Mouse (Mus musculus) lung, embryonic 15.5 days (tissue): ENCODE results near the gene Gm49369. TPM values are rescaled to one million over a fixed set of nuclear protein-coding genes. Genes with fewer than 3 reads are reported as not detected.

Source experiments
- ATAC-seq: fragments of 200-750 bp; cut with Nextera tagmentation; 2 replicates; pipeline ENCODE4 v1.8.0; 2017; ENCODE audit warnings: moderate number of reproducible peaks, borderline replicate concordance; ENCODE audit not compliant: low FRiP score, low TSS enrichment; ENCODE audit errors: extremely low read depth
- H3K27ac ChIP-seq: fragments of 300-500 bp; sonication (generic); 2 replicates; pipeline ENCODE4 v1.5.1; 2015; ENCODE audit warnings: moderate library complexity, mild to moderate bottlenecking, inconsistent platforms
- H3K27me3 ChIP-seq: fragments of 300-500 bp; sonication (generic); 2 replicates; pipeline ENCODE4 v1.6.1; 2015; ENCODE audit warnings: inconsistent platforms
- H3K36me3 ChIP-seq: fragments of 300-500 bp; sonication (generic); 2 replicates; pipeline ENCODE4 v1.6.1; 2015; ENCODE audit warnings: inconsistent platforms
- H3K4me1 ChIP-seq: fragments of 300-500 bp; sonication (generic); 2 replicates; pipeline ENCODE4 v1.6.1; 2015; ENCODE audit warnings: inconsistent platforms
- H3K4me2 ChIP-seq: fragments of 300-500 bp; sonication (generic); 2 replicates; pipeline ENCODE4 v1.6.1; 2015; ENCODE audit warnings: inconsistent platforms, mild to moderate bottlenecking, moderate library complexity
- H3K4me3 ChIP-seq: fragments of 300-500 bp; sonication (generic); 2 replicates; pipeline ENCODE4 v1.5.1; 2015; ENCODE audit warnings: mild to moderate bottlenecking, inconsistent platforms
- H3K9ac ChIP-seq: fragments of 300-500 bp; sonication (generic); 2 replicates; pipeline ENCODE4 v1.6.1; 2015; ENCODE audit warnings: inconsistent platforms
- H3K9me3 ChIP-seq: fragments of 300-500 bp; sonication (generic); 2 replicates; pipeline ENCODE4 v1.6.1; 2016; ENCODE audit warnings: inconsistent platforms
- WGBS: fragments of 180-500 bp; shearing (Covaris S2); methylation state at CpG from one replicate; pipeline ENCODE4 v1.1.7; 2015; 5-methylcytosine and 5-hydroxymethylcytosine counted together
- polyA plus RNA-seq: library from polyadenylated mRNA; unstranded; fragments of >200 nt; fragmentation: Nextera tagmentation; extraction: Ambion mirVana; gene quantifications from 2 replicates; pipeline ENCODE4 v1.2.1, GENCODE M21; 2015

Gene Gm49369
- polyA plus RNA-seq: 0.39 and 0.72 TPM in 2 replicates

DNA sequence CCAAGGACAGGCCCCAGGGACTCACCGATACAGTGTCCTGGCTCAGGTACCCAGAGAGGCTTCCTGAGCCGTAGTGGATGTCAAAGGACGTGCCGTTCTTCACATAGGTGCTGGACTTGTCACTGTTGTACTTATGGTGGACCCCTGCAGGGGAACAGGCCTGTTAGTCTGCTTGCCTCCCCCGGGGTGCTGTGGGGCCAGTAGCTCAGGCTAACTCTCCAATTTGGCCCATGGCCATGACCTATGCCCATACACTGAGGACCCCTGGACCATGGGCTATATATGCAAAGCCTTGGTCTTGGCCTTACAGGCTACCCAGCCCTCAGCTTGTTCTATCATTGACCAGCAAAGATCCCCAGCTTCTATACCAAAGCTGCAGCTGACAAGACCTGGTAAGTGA is at the start of gene Gm49369:
TSS of gene Gm49369 (minus strand) at position 101 of the 400 bp plus-strand sequence.
- Histone ChIP-seq H3K27me3 (no peaks in the 10 kb centered on the region), H3K9ac (no peak within 1 kb of the TSS), H3K9me3 (no peaks in the 10 kb centered on the region), H3K27ac (no peak within 1 kb of the TSS), H3K4me2 (no peak within 1 kb of the TSS), H3K4me3 (no peak within 1 kb of the TSS), H3K36me3 (peaks cover 82% of the 10 kb centered on the region), H3K4me1 (peaks cover 17% of the 10 kb centered on the region)
- no peak for ATAC-seq
- 94% methylated on average over 5 of the region's 5 CpGs for WGBS

DNA sequence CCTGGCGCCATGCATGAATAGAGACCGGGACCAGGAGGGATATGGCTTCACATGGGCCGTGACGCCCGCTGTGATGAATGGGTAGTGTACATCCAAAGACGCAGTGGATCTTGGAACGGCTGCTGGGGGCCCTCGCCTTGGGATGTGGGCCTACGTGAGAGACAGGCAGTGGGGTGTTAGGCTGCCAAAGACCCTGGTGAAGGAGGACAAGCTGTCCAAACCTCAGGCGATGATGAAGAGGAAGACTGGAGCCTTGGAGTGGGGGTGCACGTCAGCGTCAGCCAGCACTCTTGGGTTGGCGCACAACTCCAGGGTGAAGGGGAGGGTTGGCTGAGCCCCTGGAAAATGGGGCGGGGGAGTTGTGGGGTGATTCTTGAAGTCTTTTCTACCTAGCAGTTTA is 48.6 kb upstream of the Gm49369 start:
- Histone ChIP-seq H3K4me1 (peaks cover 77% of the 10 kb centered on the region), H3K9ac (no peak overlapping the region), H3K27ac (peak overlapping the region; percentile 96), H3K27me3 (no peaks in the 10 kb centered on the region), H3K4me2 (peak overlapping the region; percentile 11; the same call in 1 of the 2 replicates), H3K4me3 (no peak overlapping the region), H3K9me3 (no peaks in the 10 kb centered on the region), H3K36me3 (no peaks in the 10 kb centered on the region)
- peak; percentile 79 for ATAC-seq
- 55% methylated on average over 14 of the region's 14 CpGs for WGBS

DNA sequence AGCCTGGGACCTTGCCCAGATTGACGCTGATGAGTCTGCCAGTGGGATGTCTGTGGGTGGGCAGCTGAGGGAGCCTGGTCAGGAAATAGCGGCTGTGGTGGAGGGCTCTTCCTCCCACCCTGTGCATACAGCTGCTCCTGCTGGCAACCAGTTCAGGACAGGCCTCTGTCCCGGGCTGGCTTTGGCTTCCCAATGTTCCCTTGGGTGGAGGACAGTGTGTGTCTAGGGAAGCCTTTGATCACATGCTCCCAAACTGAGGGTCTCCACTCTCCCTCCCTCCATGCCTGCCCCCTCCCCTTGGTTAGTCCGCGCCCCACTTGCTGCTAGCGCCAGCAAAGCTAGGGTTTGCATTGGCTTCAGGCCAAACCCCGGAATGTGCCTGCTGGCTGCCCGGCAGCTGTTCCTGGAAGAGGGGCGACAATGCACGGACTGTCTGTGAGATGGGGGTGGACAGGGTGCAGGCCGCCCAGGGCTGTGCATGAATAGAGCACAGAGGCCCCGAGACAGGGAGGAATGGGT is 47.8 kb upstream of the Gm49369 start:
- Histone ChIP-seq H3K4me3 (no peak overlapping the region), H3K4me2 (peak overlapping the region; percentile 11), H3K4me1 (peaks cover 72% of the 10 kb centered on the region), H3K9ac (no peak overlapping the region), H3K27me3 (no peaks in the 10 kb centered on the region), H3K9me3 (no peaks in the 10 kb centered on the region), H3K36me3 (no peaks in the 10 kb centered on the region), H3K27ac (peak overlapping the region; percentile 96)
- peak; percentile 89 for ATAC-seq
- WGBS: 6% methylated on average over 12 of the region's 12 CpGs

DNA sequence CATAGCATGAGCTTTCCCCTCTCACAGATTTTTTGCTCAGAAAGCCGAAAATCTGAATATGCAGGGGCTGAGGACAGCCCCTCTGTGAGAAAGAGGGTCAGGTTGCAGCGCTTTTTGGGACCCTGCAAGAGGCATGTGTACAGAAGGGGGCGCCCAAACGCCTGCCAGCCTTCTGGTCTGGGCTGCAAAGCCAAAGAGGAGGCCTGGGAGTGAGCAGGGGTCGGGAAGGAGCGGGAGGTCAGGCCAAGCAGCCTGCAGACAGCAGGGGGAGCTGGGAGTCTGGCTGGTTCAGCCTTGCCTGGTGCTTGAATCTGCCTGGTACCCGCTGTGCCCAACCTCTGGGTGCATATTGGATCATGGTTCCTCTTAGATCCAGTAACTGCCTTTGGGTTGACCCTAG is 45.7 kb upstream of the Gm49369 start:
- no peak for ATAC-seq
- Histone ChIP-seq H3K4me1 (peaks cover 52% of the 10 kb centered on the region), H3K27ac (peak overlapping the region; percentile 96; the same call in 1 of the 2 replicates), H3K36me3 (no peaks in the 10 kb centered on the region), H3K4me2 (no peak overlapping the region), H3K27me3 (no peaks in the 10 kb centered on the region), H3K4me3 (no peak overlapping the region), H3K9ac (no peak overlapping the region), H3K9me3 (no peaks in the 10 kb centered on the region)
- 17% methylated on average over 7 of the region's 7 CpGs for WGBS

DNA sequence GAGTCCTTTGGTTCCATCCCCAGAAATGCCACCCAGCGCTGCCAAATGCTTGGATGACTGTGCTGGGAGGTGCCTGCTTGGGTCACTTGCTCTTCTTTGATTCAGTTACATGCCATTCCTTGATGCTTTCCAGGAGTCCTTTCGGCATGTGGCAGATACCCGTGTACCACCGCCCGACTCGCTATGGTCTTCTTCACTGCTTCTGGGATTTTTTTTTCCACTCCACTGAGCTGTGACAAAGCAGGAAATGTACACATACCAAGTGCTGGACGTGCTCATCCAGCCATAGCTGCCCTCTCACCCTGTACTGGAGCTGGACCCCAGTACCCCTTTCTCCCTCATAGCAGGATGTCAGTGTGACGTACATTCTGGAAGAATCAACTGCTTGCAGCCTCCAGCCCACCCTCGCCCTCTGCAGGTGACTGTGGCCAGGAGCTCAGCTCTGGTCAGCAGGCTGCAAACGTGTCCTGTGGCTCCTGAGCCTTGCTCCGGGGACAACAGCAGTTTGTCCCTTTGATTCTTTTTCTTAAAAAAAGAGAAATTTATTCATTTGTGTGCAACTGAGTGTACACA is 43.3 kb upstream of the Gm49369 start:
- H3K9me3 ChIP-seq: no peaks in the 10 kb centered on the region
- ATAC-seq: no peak
- no peak overlapping the region for H3K27ac ChIP-seq
- peaks cover 29% of the 10 kb centered on the region for H3K4me1 ChIP-seq
- no peaks in the 10 kb centered on the region for H3K36me3 ChIP-seq
- H3K4me3 ChIP-seq: no peak overlapping the region
- H3K9ac ChIP-seq: no peak overlapping the region
- WGBS: 68% methylated on average over 11 of the region's 11 CpGs
- H3K27me3 ChIP-seq: no peaks in the 10 kb centered on the region
- H3K4me2 ChIP-seq: no peak overlapping the region

DNA sequence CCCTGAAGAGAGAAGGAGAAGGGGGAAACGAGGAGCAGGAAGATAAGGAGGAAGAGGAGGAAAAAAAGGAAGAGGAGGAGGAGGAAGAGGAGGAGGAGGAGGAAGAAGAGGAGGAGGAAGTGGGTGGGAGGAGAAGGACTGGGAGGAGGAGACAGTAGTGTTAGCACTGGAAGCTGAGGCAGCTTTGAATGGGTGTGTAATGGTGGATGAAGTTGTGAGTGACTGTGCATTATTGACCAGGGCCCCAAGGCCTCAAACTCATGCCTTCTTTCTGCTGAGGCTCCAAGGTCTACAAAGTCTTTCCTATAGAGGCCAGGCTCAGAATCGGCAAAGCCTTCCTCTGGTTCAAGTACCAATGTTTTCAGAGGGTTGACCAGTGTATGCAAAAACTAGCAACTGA is 39.4 kb upstream of the Gm49369 start:
- no peak overlapping the region for H3K4me3 ChIP-seq
- WGBS: 58% methylated on average over 2 of the region's 2 CpGs
- no peak for ATAC-seq
- no peak overlapping the region for H3K27ac ChIP-seq
- no peaks in the 10 kb centered on the region for H3K36me3 ChIP-seq
- no peaks in the 10 kb centered on the region for H3K9me3 ChIP-seq
- no peaks in the 10 kb centered on the region for H3K27me3 ChIP-seq
- H3K4me1 ChIP-seq: no peaks in the 10 kb centered on the region
- H3K9ac ChIP-seq: no peak overlapping the region
- H3K4me2 ChIP-seq: no peak overlapping the region

DNA sequence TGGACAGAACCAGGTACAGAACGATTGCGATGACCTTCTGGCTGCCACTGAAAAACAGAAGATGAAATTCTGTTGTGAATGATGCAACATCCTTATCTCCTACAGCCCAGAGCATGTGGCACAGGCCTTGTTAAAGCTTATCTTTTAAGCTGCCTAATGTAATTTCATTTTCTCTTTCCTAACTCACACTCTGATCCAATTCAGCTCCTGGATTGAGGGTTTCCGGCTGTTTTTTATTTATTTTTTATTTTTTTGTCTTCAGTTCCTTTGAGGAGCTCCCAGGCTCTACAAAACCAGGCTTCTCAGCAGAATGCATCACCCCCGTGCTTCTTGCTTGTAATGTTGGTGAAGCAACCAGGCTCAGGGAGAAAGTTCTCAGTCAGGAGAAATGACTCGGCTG is 37.4 kb upstream of the Gm49369 start:
- no peak for ATAC-seq
- no peaks in the 10 kb centered on the region for H3K27me3 ChIP-seq
- H3K4me2 ChIP-seq: no peak overlapping the region
- H3K9ac ChIP-seq: no peak overlapping the region
- no peak overlapping the region for H3K4me3 ChIP-seq
- H3K27ac ChIP-seq: no peak overlapping the region
- peaks cover 8% of the 10 kb centered on the region for H3K4me1 ChIP-seq
- 68% methylated on average over 5 of the region's 5 CpGs for WGBS
- H3K9me3 ChIP-seq: no peaks in the 10 kb centered on the region
- no peaks in the 10 kb centered on the region for H3K36me3 ChIP-seq

DNA sequence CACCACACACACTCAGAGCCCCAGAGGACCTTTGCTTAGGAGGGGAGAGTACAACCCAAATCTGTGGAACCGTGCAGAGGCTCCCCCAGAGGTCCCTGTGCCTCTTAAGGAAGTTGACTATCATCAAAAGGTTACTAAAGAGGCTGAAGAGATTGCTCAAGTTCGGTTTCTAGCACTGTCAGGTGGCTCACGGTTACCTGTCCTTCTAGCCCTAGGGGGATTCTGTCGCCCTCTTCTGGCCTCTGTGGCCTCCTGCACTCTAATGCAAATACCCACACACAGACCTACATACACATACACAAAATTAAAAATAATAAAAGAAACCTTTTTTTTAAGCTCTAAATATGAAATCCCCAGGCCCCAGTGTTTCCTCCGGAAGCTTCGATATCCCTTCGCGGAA is 36.2 kb upstream of the Gm49369 start:
- 86% methylated on average over 8 of the region's 8 CpGs for WGBS
- Histone ChIP-seq H3K27ac (no peak overlapping the region), H3K27me3 (no peaks in the 10 kb centered on the region), H3K4me1 (peaks cover 9% of the 10 kb centered on the region), H3K36me3 (no peaks in the 10 kb centered on the region), H3K4me2 (no peak overlapping the region), H3K9me3 (no peaks in the 10 kb centered on the region), H3K9ac (no peak overlapping the region), H3K4me3 (no peak overlapping the region)
- no peak for ATAC-seq

DNA sequence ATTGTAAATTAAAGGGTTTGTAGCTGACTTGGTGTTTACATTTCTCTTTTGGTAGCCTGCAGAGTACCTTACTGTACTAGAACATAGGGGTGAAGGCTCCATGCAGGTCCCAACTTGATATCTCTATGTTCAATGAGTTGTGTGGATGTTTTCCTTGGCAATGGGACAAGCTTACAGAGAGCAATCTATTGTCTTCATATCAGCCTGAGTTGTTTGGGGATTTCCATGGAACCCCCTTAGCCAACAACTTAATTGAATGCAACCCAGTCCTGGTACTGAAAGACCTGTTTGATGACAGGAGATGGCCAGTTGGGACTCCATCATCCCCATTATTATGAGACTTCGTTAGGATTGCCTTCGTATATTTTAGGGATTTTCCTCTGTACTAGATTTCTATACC is 35.6 kb upstream of the Gm49369 start:
- Histone ChIP-seq H3K4me2 (no peak overlapping the region), H3K27me3 (no peaks in the 10 kb centered on the region), H3K4me3 (no peak overlapping the region), H3K36me3 (no peaks in the 10 kb centered on the region), H3K9me3 (no peaks in the 10 kb centered on the region), H3K4me1 (peaks cover 9% of the 10 kb centered on the region), H3K27ac (no peak overlapping the region), H3K9ac (no peak overlapping the region)
- WGBS: 89% methylated on average over 2 of the region's 2 CpGs
- no peak for ATAC-seq

DNA sequence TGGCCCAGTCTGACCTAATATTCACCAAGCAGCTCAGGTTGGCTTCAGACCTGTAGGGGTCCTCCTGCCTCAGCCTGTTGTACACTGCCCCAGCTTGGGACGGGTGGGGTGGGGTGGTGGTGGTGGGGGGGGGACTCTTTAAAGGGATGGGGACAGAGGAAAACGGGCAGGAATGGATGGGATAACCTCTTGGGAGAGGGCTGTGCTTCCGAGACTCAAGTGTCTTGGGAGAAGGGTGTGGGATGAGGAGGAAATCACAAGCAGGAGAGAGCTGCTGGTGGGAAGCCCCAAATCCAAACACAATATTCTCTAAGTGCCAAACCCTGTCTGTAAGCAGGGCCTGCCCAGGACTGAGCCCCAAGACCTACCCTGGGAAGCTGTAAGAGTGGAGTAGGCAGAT is 33.8 kb upstream of the Gm49369 start:
- ATAC-seq: no peak
- Histone ChIP-seq H3K4me2 (no peak overlapping the region), H3K9me3 (no peaks in the 10 kb centered on the region), H3K4me3 (no peak overlapping the region), H3K27me3 (no peaks in the 10 kb centered on the region), H3K27ac (no peak overlapping the region), H3K4me1 (peaks cover 9% of the 10 kb centered on the region), H3K36me3 (no peaks in the 10 kb centered on the region), H3K9ac (no peak overlapping the region)
- 61% methylated on average over 3 of the region's 3 CpGs for WGBS

DNA sequence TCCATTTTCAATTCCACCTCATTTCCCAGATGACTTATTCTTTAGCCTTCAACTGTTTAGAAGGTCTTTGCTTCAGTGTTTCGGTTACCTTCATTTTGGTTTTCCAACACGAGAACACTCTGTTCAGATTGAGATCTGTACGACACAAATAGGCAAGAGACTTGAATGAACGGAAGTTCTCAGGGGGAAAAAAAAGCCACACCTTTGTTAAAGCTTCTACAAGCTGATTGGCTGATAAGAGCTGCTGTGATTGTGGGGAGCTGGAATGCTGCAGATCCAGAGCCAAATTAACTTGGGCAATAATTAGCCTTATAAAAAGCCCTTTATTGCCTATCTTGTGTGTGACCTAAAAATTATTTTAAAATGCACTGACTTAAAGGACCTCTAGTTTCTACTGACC is 32.8 kb upstream of the Gm49369 start:
- 45% methylated on average over 4 of the region's 4 CpGs for WGBS
- H3K9ac ChIP-seq: no peak overlapping the region
- no peak overlapping the region for H3K27ac ChIP-seq
- H3K36me3 ChIP-seq: no peaks in the 10 kb centered on the region
- H3K4me3 ChIP-seq: no peak overlapping the region
- H3K4me1 ChIP-seq: peaks cover 9% of the 10 kb centered on the region
- H3K27me3 ChIP-seq: no peaks in the 10 kb centered on the region
- no peak for ATAC-seq
- no peaks in the 10 kb centered on the region for H3K9me3 ChIP-seq
- no peak overlapping the region for H3K4me2 ChIP-seq

DNA sequence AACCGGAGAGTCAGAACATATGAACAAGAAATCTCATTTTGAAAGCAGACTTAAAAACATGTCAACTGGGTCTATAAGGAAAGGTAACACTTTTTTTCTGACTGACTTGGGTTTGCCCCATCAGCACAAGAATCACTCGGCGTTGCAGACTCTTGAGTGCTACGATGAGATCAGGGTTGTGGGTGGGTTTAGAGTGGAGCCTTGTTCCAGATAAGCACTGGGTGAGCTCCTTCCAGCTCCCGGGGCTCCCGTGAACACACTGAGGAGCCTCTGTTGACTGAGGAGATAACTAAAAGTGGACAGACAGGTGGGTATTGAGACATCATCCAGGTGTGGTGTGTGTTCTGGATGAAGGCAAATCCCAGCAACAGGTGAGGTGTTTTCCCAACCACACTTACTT is 30.8 kb upstream of the Gm49369 start:
- WGBS: 61% methylated on average over 6 of the region's 6 CpGs

DNA sequence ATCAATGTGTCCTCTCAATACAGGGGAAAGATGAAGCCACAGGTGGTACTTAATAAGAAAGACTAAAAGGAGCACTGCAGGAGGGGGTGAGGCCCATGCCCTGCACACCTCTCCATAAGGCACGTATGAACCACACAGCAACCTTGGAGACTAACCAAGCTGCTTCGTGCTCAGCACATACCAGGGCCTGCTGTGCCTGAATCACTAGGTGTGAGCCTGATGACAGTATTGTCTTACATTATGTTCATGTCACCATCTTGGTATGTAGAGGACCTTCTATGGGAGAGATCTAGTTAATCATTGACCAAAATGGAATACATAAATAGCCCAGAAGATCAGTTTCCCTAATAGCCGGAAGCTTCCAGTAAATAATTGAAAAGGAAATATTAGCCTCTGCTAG is 27.1 kb upstream of the Gm49369 start:
- Histone ChIP-seq H3K9ac (no peak overlapping the region), H3K9me3 (no peaks in the 10 kb centered on the region), H3K27ac (no peak overlapping the region), H3K4me3 (no peak overlapping the region), H3K4me2 (no peak overlapping the region), H3K4me1 (no peaks in the 10 kb centered on the region), H3K36me3 (no peaks in the 10 kb centered on the region), H3K27me3 (no peaks in the 10 kb centered on the region)
- no peak for ATAC-seq
- 71% methylated on average over 3 of the region's 3 CpGs for WGBS

More for the DNA sequence above, 30.8 kb upstream of the Gm49369 start:
- H3K27me3 ChIP-seq: no peaks in the 10 kb centered on the region
- H3K36me3 ChIP-seq: no peaks in the 10 kb centered on the region
- no peak overlapping the region for H3K9ac ChIP-seq
- H3K4me2 ChIP-seq: no peak overlapping the region
- no peak overlapping the region for H3K27ac ChIP-seq
- peaks cover 9% of the 10 kb centered on the region for H3K4me1 ChIP-seq
- H3K4me3 ChIP-seq: no peak overlapping the region
- H3K9me3 ChIP-seq: no peaks in the 10 kb centered on the region
- no peak for ATAC-seq
